Mouse (Mus musculus) stomach, embryonic 16.5 days (tissue): ENCODE data around the gene Nectin2. TPM values are rescaled to one million over a fixed set of nuclear protein-coding genes. Genes with fewer than 3 reads are reported as not detected.

Source experiments
- ATAC-seq: fragments of 200-750 bp; cut with Nextera tagmentation; 2 replicates; pipeline ENCODE4 v1.8.0; 2017; ENCODE audit warnings: moderate number of reproducible peaks, moderate TSS enrichment; ENCODE audit not compliant: insufficient read depth, low FRiP score
- H3K27ac ChIP-seq: fragments of 300-500 bp; sonication (generic); 2 replicates; pipeline ENCODE4 v1.5.1; 2014; ENCODE audit warnings: low read length
- H3K27me3 ChIP-seq: fragments of 300-500 bp; sonication (generic); 2 replicates; pipeline ENCODE4 v1.6.1; 2014; ENCODE audit warnings: low read length, control low read depth, mixed read lengths; ENCODE audit not compliant: control insufficient read depth, insufficient read depth
- H3K36me3 ChIP-seq: fragments of 300-500 bp; sonication (generic); 2 replicates; pipeline ENCODE4 v1.6.1; 2014; ENCODE audit warnings: low read length; ENCODE audit not compliant: control insufficient read depth, insufficient read depth
- H3K4me1 ChIP-seq: fragments of 300-500 bp; sonication (generic); 2 replicates; pipeline ENCODE4 v1.6.1; 2014; ENCODE audit warnings: low read length, control low read depth, mixed read lengths; ENCODE audit not compliant: control insufficient read depth, insufficient read depth
- H3K4me2 ChIP-seq: fragments of 300-500 bp; sonication (generic); 2 replicates; pipeline ENCODE4 v1.6.1; 2014; ENCODE audit warnings: low read depth, low read length, mixed read lengths
- H3K4me3 ChIP-seq: fragments of 300-500 bp; sonication (generic); replicated peaks from 2 replicates; pipeline ENCODE4 v1.5.1; 2014; ENCODE audit warnings: mild to moderate bottlenecking, low read length
- H3K9ac ChIP-seq: fragments of 300-500 bp; sonication (generic); 2 replicates; pipeline ENCODE4 v1.6.1; 2014; ENCODE audit warnings: low read length
- H3K9me3 ChIP-seq: fragments of 300-500 bp; sonication (generic); replicated peaks from 2 replicates; pipeline ENCODE4 v1.6.1; 2016; ENCODE audit warnings: low read length, control low read depth; ENCODE audit not compliant: control insufficient read depth
- WGBS: fragments of 180-500 bp; shearing (Covaris S2); extraction: QIAGEN DNeasy Blood & Tissue Kit; methylation state at CpG from one replicate; pipeline ENCODE4 v1.1.7; 2014; 5-methylcytosine and 5-hydroxymethylcytosine counted together
- polyA plus RNA-seq: library from polyadenylated mRNA; unstranded; fragments of >200 nt; fragmentation: Nextera tagmentation; extraction: Ambion mirVana; gene quantifications from 2 replicates; pipeline ENCODE4 v1.2.1, GENCODE M21; 2015

Gene Nectin2
- polyA plus RNA-seq, 1 experiment from 2014 or later, result 98.6 TPM

GRCm38 (mm10) chr7:19678901-19679300 is 71.4 kb downstream of the Nectin2 start:
- no peak overlapping the region for H3K4me3 ChIP-seq
- WGBS, result 87% methylated on average over 3 of the region's 3 CpGs
- ATAC-seq, result no peak
- no peak overlapping the region for H3K9ac ChIP-seq
- H3K4me1 ChIP-seq, result no peaks in the 10 kb centered on the region
- no peaks in the 10 kb centered on the region for H3K9me3 ChIP-seq
- no peaks in the 10 kb centered on the region for H3K36me3 ChIP-seq
- no peak overlapping the region for H3K27ac ChIP-seq
- H3K4me2 ChIP-seq, result no peak overlapping the region
- no peaks in the 10 kb centered on the region for H3K27me3 ChIP-seq

- Histone ChIP-seq H3K9ac (no peak within 1 kb of the TSS), H3K36me3 (no peaks in the 10 kb centered on the region), H3K27ac (no peak within 1 kb of the TSS), H3K4me3 (no peak within 1 kb of the TSS), H3K27me3 (no peaks in the 10 kb centered on the region), H3K4me1 (no peaks in the 10 kb centered on the region), H3K9me3 (no peaks in the 10 kb centered on the region), H3K4me2 (no peak within 1 kb of the TSS)
- ATAC-seq, result peak; percentile 63; the same call in 1 of the 2 replicates
- WGBS, result 50% methylated on average over 8 of the region's 8 CpGs
Observed at GRCm38 (mm10) chr7:19677872-19678271, 72.4 kb downstream of the Nectin2 start, which contains the start of gene Apoc2. Apoc2 (minus strand) TSS chr7:19677941.

GRCm38 (mm10) chr7:19676662-19677061 is 73.6 kb downstream of the Nectin2 start:
- Histone ChIP-seq H3K4me1 (no peaks in the 10 kb centered on the region), H3K9ac (no peak overlapping the region), H3K27me3 (no peaks in the 10 kb centered on the region), H3K27ac (no peak overlapping the region), H3K4me2 (no peak overlapping the region), H3K36me3 (no peaks in the 10 kb centered on the region), H3K9me3 (no peaks in the 10 kb centered on the region), H3K4me3 (no peak overlapping the region)
- 48% methylated on average over 1 of the region's 1 CpGs for WGBS
- peak; percentile 35; the same call in 1 of the 2 replicates for ATAC-seq

- no peak overlapping the region for H3K4me2 ChIP-seq
- H3K9ac ChIP-seq, result no peak overlapping the region
- no peak overlapping the region for H3K27ac ChIP-seq
- no peaks in the 10 kb centered on the region for H3K36me3 ChIP-seq
- H3K4me1 ChIP-seq, result no peaks in the 10 kb centered on the region
- no peak overlapping the region for H3K4me3 ChIP-seq
- ATAC-seq, result no peak
- WGBS, result 78% methylated on average over 10 of the region's 10 CpGs
- H3K27me3 ChIP-seq, result no peaks in the 10 kb centered on the region
- no peaks in the 10 kb centered on the region for H3K9me3 ChIP-seq
Observed at GRCm38 (mm10) chr7:19675824-19676223, 74.5 kb downstream of the Nectin2 start.

GRCm38 (mm10) chr7:19673083-19673699 is 77.1 kb downstream of the Nectin2 start:
- H3K27me3 ChIP-seq, result no peaks in the 10 kb centered on the region
- no peak for ATAC-seq
- 56% methylated on average over 14 of the region's 14 CpGs for WGBS
- H3K27ac ChIP-seq, result no peak overlapping the region
- no peaks in the 10 kb centered on the region for H3K36me3 ChIP-seq
- H3K9me3 ChIP-seq, result no peaks in the 10 kb centered on the region
- H3K9ac ChIP-seq, result no peak overlapping the region
- H3K4me2 ChIP-seq, result no peak overlapping the region
- H3K4me1 ChIP-seq, result peaks cover 6% of the 10 kb centered on the region
- H3K4me3 ChIP-seq, result no peak overlapping the region

- 67% methylated on average over 10 of the region's 10 CpGs for WGBS
- no peak for ATAC-seq
- Histone ChIP-seq H3K4me2 (no peak overlapping the region), H3K4me3 (no peak overlapping the region), H3K4me1 (peaks cover 6% of the 10 kb centered on the region), H3K27me3 (no peaks in the 10 kb centered on the region), H3K27ac (no peak overlapping the region), H3K9me3 (no peaks in the 10 kb centered on the region), H3K9ac (no peak overlapping the region), H3K36me3 (no peaks in the 10 kb centered on the region)
Observed at GRCm38 (mm10) chr7:19671511-19671910, 78.8 kb downstream of the Nectin2 start.

GRCm38 (mm10) chr7:19668947-19669721 is 81.1 kb downstream of the Nectin2 start:
- peak; percentile 81 for ATAC-seq
- Histone ChIP-seq H3K27me3 (no peaks in the 10 kb centered on the region), H3K36me3 (no peaks in the 10 kb centered on the region), H3K27ac (peak overlapping the region; percentile 79), H3K4me2 (peak overlapping the region; percentile 47), H3K9me3 (no peaks in the 10 kb centered on the region), H3K9ac (peak overlapping the region; percentile 64), H3K4me3 (peak overlapping the region; percentile 19; the same call in 1 of the 2 replicates), H3K4me1 (peaks cover 7% of the 10 kb centered on the region)
- WGBS, result 4% methylated on average over 10 of the region's 10 CpGs

- Histone ChIP-seq H3K27me3 (no peaks in the 10 kb centered on the region), H3K9me3 (no peaks in the 10 kb centered on the region), H3K4me2 (no peak overlapping the region), H3K9ac (no peak overlapping the region), H3K36me3 (no peaks in the 10 kb centered on the region), H3K4me1 (peaks cover 16% of the 10 kb centered on the region), H3K27ac (no peak overlapping the region), H3K4me3 (no peak overlapping the region)
- ATAC-seq, result no peak
- 81% methylated on average over 2 of the region's 2 CpGs for WGBS
Observed at GRCm38 (mm10) chr7:19667434-19667833, 82.8 kb downstream of the Nectin2 start.

GRCm38 (mm10) chr7:19666750-19667149 is 83.5 kb downstream of the Nectin2 start:
- H3K9ac ChIP-seq, result no peak overlapping the region
- H3K27ac ChIP-seq, result no peak overlapping the region
- no peak overlapping the region for H3K4me2 ChIP-seq
- no peaks in the 10 kb centered on the region for H3K36me3 ChIP-seq
- no peaks in the 10 kb centered on the region for H3K9me3 ChIP-seq
- 61% methylated on average over 3 of the region's 3 CpGs for WGBS
- no peaks in the 10 kb centered on the region for H3K27me3 ChIP-seq
- peaks cover 16% of the 10 kb centered on the region for H3K4me1 ChIP-seq
- no peak overlapping the region for H3K4me3 ChIP-seq
- no peak for ATAC-seq
